Mouse (Mus musculus): ENCODE measurements at regions not wholly inside any gene's neighbourhood (a gene's known extent, or its start where the extent isn't known, plus 50 kb on each side); places are given as distances from the start of the nearest gene placed in this dataset.

DNA sequence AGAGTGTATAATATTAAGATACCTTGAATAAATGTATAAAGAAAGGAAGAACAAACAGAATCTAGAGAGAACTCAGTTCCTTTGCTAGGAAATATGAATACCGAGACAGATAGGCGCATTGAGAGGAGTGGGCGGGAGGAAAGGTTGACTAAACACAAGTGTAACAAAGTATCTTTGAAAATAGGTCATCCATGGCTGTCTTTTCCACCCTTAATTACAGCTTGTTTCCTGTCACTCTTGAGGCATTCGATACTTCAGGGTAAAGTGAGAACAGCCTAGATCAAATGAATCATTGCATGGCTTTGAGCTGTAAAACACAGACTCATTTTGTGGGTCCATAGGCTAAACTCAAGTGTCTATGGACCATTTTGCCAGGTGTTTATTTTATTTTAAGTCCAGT, 985.3 kb upstream of the Gm7489 start:
- Histone ChIP-seq H3K36me3 (no peaks in the 10 kb centered on the region), H3K4me3 (no peak overlapping the region), H3K4me1 (no peaks in the 10 kb centered on the region), H3K9ac (no peak overlapping the region), H3K9me3 (no peaks in the 10 kb centered on the region), H3K4me2 (no peak overlapping the region), H3K27ac (no peak overlapping the region), H3K27me3 (no peaks in the 10 kb centered on the region)
- no peak for ATAC-seq (ENCODE audit: borderline replicate concordance, extremely low read depth, low FRiP score, low TSS enrichment)
- WGBS = 81% methylated on average over 4 of the region's 4 CpGs

GRCm38 (mm10) chr15:52899822-52900221, 984.9 kb upstream of the Gm7489 start:
- Histone ChIP-seq H3K9me3 (no peaks in the 10 kb centered on the region), H3K27ac (no peak overlapping the region), H3K4me2 (no peak overlapping the region), H3K36me3 (no peaks in the 10 kb centered on the region), H3K27me3 (no peaks in the 10 kb centered on the region), H3K9ac (no peak overlapping the region), H3K4me1 (no peaks in the 10 kb centered on the region), H3K4me3 (no peak overlapping the region)
- ATAC-seq (ENCODE audit: borderline replicate concordance, extremely low read depth, low FRiP score, low TSS enrichment) = no peak
- 75% methylated on average over 3 of the region's 3 CpGs for WGBS

DNA sequence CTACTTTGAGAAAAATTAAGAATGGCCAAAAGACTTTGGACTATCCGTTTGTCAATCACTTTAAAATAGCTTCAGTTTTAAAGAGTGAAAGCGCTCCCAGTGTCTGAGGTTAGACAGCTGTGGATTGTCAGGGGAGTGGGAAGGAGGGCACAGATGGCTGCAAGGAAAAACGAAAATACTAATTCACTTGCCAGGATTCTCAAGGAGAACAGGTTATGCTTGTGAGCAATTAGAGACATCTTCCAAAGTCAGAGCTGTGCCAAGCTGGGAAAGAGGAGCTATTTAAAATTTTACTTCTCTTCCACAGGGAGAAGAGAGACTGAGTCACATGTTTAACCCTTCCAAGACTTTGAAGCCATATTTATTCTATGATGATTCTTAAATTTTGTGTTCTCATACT, 979.5 kb upstream of the Gm7489 start:
- no peak overlapping the region for H3K27ac ChIP-seq
- ATAC-seq (ENCODE audit: borderline replicate concordance, extremely low read depth, low FRiP score, low TSS enrichment) = no peak
- H3K4me1 ChIP-seq = no peaks in the 10 kb centered on the region
- H3K36me3 ChIP-seq = no peaks in the 10 kb centered on the region
- H3K4me3 ChIP-seq = no peak overlapping the region
- no peak overlapping the region for H3K4me2 ChIP-seq
- no peaks in the 10 kb centered on the region for H3K27me3 ChIP-seq
- WGBS = 71% methylated on average over 3 of the region's 3 CpGs
- H3K9ac ChIP-seq = no peak overlapping the region
- H3K9me3 ChIP-seq = no peaks in the 10 kb centered on the region

DNA sequence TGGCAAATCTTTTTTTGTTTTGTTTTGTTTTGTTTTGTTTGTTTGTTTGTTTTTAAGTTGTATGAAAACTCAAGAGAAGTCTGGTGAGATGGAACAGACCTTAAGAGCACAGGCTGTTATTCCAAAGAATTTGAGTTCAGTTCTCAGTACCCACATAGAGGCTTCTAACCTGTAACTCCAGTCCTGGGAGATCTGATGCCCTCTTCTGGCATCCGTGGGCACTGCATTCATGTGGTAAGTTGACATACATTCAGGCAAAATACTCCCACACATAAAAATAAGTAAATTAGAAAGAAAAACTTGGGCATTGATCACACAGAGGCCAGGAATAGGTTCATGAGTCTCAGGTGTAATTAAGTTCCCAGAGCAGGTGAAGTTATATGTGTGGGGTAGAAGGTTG, 977.5 kb upstream of the Gm7489 start:
- Histone ChIP-seq H3K27ac (no peak overlapping the region), H3K27me3 (no peaks in the 10 kb centered on the region), H3K4me3 (no peak overlapping the region), H3K36me3 (no peaks in the 10 kb centered on the region), H3K4me1 (no peaks in the 10 kb centered on the region), H3K4me2 (no peak overlapping the region), H3K9me3 (no peaks in the 10 kb centered on the region), H3K9ac (no peak overlapping the region)
- WGBS = 32% methylated on average over 1 of the region's 1 CpGs
- no peak for ATAC-seq (ENCODE audit: borderline replicate concordance, extremely low read depth, low FRiP score, low TSS enrichment)

GRCm38 (mm10) chr15:52922277-52922676, 962.4 kb upstream of the Gm7489 start:
- H3K9ac ChIP-seq = no peak overlapping the region
- no peak for ATAC-seq (ENCODE audit: borderline replicate concordance, extremely low read depth, low FRiP score, low TSS enrichment)
- WGBS = 79% methylated on average over 1 of the region's 1 CpGs

DNA sequence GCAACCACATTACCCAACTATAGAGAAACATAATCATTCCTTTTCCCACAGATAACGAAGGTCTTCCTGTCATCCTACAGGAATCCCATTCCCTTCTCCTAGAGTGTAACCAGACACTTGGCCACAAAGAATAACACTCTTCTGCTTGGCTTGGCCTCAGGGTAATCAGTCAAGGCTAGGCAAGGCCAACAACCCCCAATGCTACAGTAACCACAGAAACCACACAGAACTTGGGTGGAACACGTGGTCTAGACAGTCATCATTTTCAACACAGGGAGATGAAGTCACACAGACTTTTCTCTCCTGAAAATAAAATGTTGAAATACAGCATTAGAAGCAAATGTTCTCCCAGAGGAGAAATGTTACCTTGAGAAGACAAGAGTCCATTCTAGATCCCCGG, 956.3 kb upstream of the Gm7489 start:
- H3K9me3 ChIP-seq = no peaks in the 10 kb centered on the region
- no peak for ATAC-seq (ENCODE audit: borderline replicate concordance, extremely low read depth, low FRiP score, low TSS enrichment)
- H3K4me1 ChIP-seq = no peaks in the 10 kb centered on the region
- no peak overlapping the region for H3K4me2 ChIP-seq
- WGBS = 36% methylated on average over 3 of the region's 3 CpGs
- H3K27me3 ChIP-seq = no peaks in the 10 kb centered on the region
- no peak overlapping the region for H3K9ac ChIP-seq
- no peak overlapping the region for H3K4me3 ChIP-seq
- no peak overlapping the region for H3K27ac ChIP-seq
- no peaks in the 10 kb centered on the region for H3K36me3 ChIP-seq

More at GRCm38 (mm10) chr15:52922277-52922676, 962.4 kb upstream of the Gm7489 start:
- Histone ChIP-seq H3K27ac (no peak overlapping the region), H3K4me1 (no peaks in the 10 kb centered on the region), H3K27me3 (no peaks in the 10 kb centered on the region), H3K9me3 (no peaks in the 10 kb centered on the region), H3K36me3 (no peaks in the 10 kb centered on the region), H3K4me2 (no peak overlapping the region), H3K4me3 (no peak overlapping the region)

GRCm38 (mm10) chr15:52937138-52937537, 947.6 kb upstream of the Gm7489 start:
- H3K9ac ChIP-seq = no peak overlapping the region
- no peak overlapping the region; the same call in 1 of the 2 replicates for H3K27ac ChIP-seq
- ATAC-seq (ENCODE audit: borderline replicate concordance, extremely low read depth, low FRiP score, low TSS enrichment) = no peak
- H3K4me3 ChIP-seq = no peak overlapping the region
- peaks cover 10% of the 10 kb centered on the region for H3K4me1 ChIP-seq
- WGBS = 85% methylated on average over 2 of the region's 2 CpGs
- H3K36me3 ChIP-seq = no peaks in the 10 kb centered on the region
- H3K9me3 ChIP-seq = no peaks in the 10 kb centered on the region
- H3K27me3 ChIP-seq = no peaks in the 10 kb centered on the region
- no peak overlapping the region for H3K4me2 ChIP-seq

DNA sequence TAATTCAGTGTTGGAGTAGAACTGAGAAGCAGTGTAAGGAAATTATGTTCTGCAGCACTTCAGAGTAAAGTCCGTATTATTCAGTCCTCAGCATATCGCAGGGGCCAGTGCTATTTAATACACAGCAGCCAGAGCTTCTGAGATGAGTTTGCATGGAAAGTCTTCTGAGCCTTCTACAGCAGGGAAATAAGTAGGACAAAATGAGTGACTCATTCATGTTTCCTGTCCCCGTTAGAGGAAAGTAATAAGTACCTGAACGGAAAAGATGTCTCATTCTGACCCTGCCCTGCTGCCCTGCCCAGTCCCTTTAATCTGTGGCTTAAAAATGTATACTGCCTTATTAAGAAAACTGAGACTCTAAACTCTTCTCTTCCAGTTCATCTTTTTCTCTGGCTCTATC, 940.1 kb upstream of the Gm7489 start:
- H3K4me1 ChIP-seq = no peaks in the 10 kb centered on the region
- WGBS = 68% methylated on average over 4 of the region's 4 CpGs
- H3K27ac ChIP-seq = no peak overlapping the region
- H3K4me2 ChIP-seq = no peak overlapping the region
- no peak overlapping the region for H3K4me3 ChIP-seq
- no peaks in the 10 kb centered on the region for H3K36me3 ChIP-seq
- no peaks in the 10 kb centered on the region for H3K27me3 ChIP-seq
- no peak overlapping the region for H3K9ac ChIP-seq
- ATAC-seq (ENCODE audit: borderline replicate concordance, extremely low read depth, low FRiP score, low TSS enrichment) = no peak
- H3K9me3 ChIP-seq = no peaks in the 10 kb centered on the region

DNA sequence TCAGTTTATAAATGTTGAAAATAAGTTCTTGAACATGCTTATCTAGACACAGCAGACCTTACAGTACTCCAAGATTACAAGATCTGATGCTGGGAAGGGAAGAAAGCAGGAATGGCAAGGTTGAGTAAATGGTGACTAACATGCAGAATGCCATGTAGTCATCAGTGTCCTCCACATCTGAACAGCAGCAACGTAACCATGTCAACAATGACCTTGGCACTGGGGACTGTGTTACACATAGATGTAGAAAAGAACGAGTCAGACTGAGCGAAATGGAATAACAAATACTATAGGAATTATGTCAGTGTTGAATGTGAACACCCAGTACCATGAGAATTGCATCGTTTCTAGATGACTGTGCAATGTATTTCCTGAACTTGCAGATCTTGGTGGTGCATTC, 936.5 kb upstream of the Gm7489 start:
- 84% methylated on average over 4 of the region's 4 CpGs for WGBS
- ATAC-seq (ENCODE audit: borderline replicate concordance, extremely low read depth, low FRiP score, low TSS enrichment) = no peak
- no peaks in the 10 kb centered on the region for H3K27me3 ChIP-seq
- H3K36me3 ChIP-seq = no peaks in the 10 kb centered on the region
- no peak overlapping the region for H3K27ac ChIP-seq
- H3K4me1 ChIP-seq = no peaks in the 10 kb centered on the region
- no peak overlapping the region for H3K4me3 ChIP-seq
- H3K9me3 ChIP-seq = no peaks in the 10 kb centered on the region
- no peak overlapping the region for H3K4me2 ChIP-seq
- no peak overlapping the region for H3K9ac ChIP-seq

DNA sequence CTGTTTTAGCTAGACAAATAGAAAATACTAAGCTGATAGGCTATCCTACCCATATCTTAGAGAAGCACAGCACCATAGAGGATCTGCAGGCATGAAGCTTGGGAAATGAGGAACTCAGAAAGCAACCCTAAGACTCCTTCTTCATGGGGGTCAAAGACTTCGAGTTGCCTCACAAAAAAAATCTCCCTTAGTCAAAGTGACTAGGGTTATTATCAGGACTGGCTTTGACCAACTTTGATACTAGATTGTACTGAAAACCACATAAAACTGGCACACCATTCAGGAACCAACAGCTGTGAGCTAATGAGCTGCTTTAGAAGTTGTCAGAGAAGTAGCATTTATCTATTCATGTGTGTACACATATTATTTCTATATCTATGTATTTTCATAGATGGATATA, 931.2 kb upstream of the Gm7489 start:
- H3K9ac ChIP-seq = no peak overlapping the region
- no peaks in the 10 kb centered on the region for H3K9me3 ChIP-seq
- H3K27me3 ChIP-seq = no peaks in the 10 kb centered on the region
- H3K27ac ChIP-seq = no peak overlapping the region
- 40% methylated on average over 1 of the region's 1 CpGs for WGBS
- H3K36me3 ChIP-seq = no peaks in the 10 kb centered on the region
- H3K4me3 ChIP-seq = no peak overlapping the region
- no peak for ATAC-seq (ENCODE audit: borderline replicate concordance, extremely low read depth, low FRiP score, low TSS enrichment)
- H3K4me2 ChIP-seq = no peak overlapping the region
- H3K4me1 ChIP-seq = peaks cover 4% of the 10 kb centered on the region; the same call in 1 of the 2 replicates

GRCm38 (mm10) chr15:52954715-52955593, 929.8 kb upstream of the Gm7489 start:
- no peaks in the 10 kb centered on the region for H3K36me3 ChIP-seq
- no peaks in the 10 kb centered on the region for H3K27me3 ChIP-seq
- no peaks in the 10 kb centered on the region for H3K9me3 ChIP-seq
- no peak overlapping the region for H3K27ac ChIP-seq
- ATAC-seq (ENCODE audit: borderline replicate concordance, extremely low read depth, low FRiP score, low TSS enrichment) = no peak
- 49% methylated on average over 7 of the region's 7 CpGs for WGBS
- no peak overlapping the region for H3K9ac ChIP-seq
- no peak overlapping the region for H3K4me2 ChIP-seq
- peaks cover 4% of the 10 kb centered on the region; the same call in 1 of the 2 replicates for H3K4me1 ChIP-seq
- H3K4me3 ChIP-seq = no peak overlapping the region

DNA sequence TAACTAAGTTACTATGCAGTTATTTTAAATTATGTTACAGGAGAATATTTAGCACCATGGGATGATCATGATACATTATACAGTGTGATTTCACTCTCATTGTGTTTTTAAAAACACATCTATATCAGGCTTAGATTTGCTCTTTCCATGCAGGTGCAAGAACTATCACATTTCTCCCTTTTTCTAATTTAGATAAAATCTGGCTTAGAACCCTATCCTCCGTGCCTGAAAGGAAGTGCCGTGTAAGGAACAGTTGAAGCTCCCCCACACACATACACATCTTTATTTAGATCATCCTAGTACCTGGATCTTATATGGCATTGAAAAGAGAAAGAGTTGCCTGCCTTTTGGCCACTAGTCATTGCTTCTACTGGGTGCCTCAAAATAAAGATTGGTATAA, 925.0 kb upstream of the Gm7489 start:
- no peak for ATAC-seq (ENCODE audit: borderline replicate concordance, extremely low read depth, low FRiP score, low TSS enrichment)
- no peak overlapping the region for H3K4me3 ChIP-seq
- no peaks in the 10 kb centered on the region for H3K9me3 ChIP-seq
- H3K4me1 ChIP-seq = peaks cover 7% of the 10 kb centered on the region; the same call in 1 of the 2 replicates
- WGBS = 79% methylated on average over 2 of the region's 2 CpGs
- no peak overlapping the region for H3K9ac ChIP-seq
- H3K36me3 ChIP-seq = no peaks in the 10 kb centered on the region
- no peak overlapping the region for H3K4me2 ChIP-seq
- H3K27ac ChIP-seq = no peak overlapping the region
- no peaks in the 10 kb centered on the region for H3K27me3 ChIP-seq

All from lung, embryonic 15.5 days (tissue).